Mouse (Mus musculus): ENCODE measurements around the gene Atp11a. TPM values are rescaled to one million over a fixed set of nuclear protein-coding genes. Genes with fewer than 3 reads are reported as not detected.

Atp11a gene
- polyA plus RNA-seq (2015; fragmentation: Nextera tagmentation; extraction: Ambion mirVana): 5.5 and 7.5 TPM in 2 replicates

- peak; percentile 82 for DNase-seq (ENCODE audit: low spot score)
Observed at GRCm38 (mm10) chr8:12756391-12757157, at the start of gene Atp11a. TSS of gene Atp11a (plus strand) at chr8:12757014.

GRCm38 (mm10) chr8:12711623-12712022 lies 45.2 kb upstream of the Atp11a start:
- DNase-seq (ENCODE audit: low spot score): no peak

GRCm38 (mm10) chr8:12715861-12716585 lies 40.8 kb upstream of the Atp11a start:
- DNase-seq (ENCODE audit: low spot score): no peak

- DNase-seq (ENCODE audit: low spot score): no peak
Observed at GRCm38 (mm10) chr8:12719091-12719490, 37.7 kb upstream of the Atp11a start.

GRCm38 (mm10) chr8:12728644-12729043 lies 28.2 kb upstream of the Atp11a start:
- no peak for DNase-seq (ENCODE audit: low spot score)

- DNase-seq (ENCODE audit: low spot score): no peak
Observed at GRCm38 (mm10) chr8:12730780-12731179, 26.0 kb upstream of the Atp11a start.

- DNase-seq (ENCODE audit: low spot score): no peak
Observed at GRCm38 (mm10) chr8:12732431-12732830, 24.4 kb upstream of the Atp11a start.

- DNase-seq (ENCODE audit: low spot score): no peak
Observed at GRCm38 (mm10) chr8:12739113-12739512, 17.7 kb upstream of the Atp11a start.

GRCm38 (mm10) chr8:12743390-12743789 lies 13.4 kb upstream of the Atp11a start:
- no peak for DNase-seq (ENCODE audit: low spot score)

GRCm38 (mm10) chr8:12748183-12748582 lies 8.6 kb upstream of the Atp11a start:
- no peak for DNase-seq (ENCODE audit: low spot score)

GRCm38 (mm10) chr8:12749116-12749515 lies 7.7 kb upstream of the Atp11a start:
- DNase-seq (ENCODE audit: low spot score): no peak

- DNase-seq (ENCODE audit: low spot score): no peak
Observed at GRCm38 (mm10) chr8:12753054-12753453, 3.8 kb upstream of the Atp11a start.

- no peak for DNase-seq (ENCODE audit: low spot score)
Observed at GRCm38 (mm10) chr8:12754115-12754514, 2.7 kb upstream of the Atp11a start.

GRCm38 (mm10) chr8:12755312-12755711 lies 1.5 kb upstream of the Atp11a start:
- DNase-seq (ENCODE audit: low spot score): no peak

- no peak for DNase-seq (ENCODE audit: low spot score)
Observed at GRCm38 (mm10) chr8:12755826-12756225, 988 bp upstream of the Atp11a start.

- DNase-seq (ENCODE audit: low spot score): peak; percentile 17
Observed at GRCm38 (mm10) chr8:12757231-12757940, 572 bp downstream of the Atp11a start.

GRCm38 (mm10) chr8:12759963-12760362 lies 3.1 kb downstream of the Atp11a start:
- DNase-seq (ENCODE audit: low spot score): no peak

GRCm38 (mm10) chr8:12761873-12762272 lies 5.1 kb downstream of the Atp11a start:
- no peak for DNase-seq (ENCODE audit: low spot score)

GRCm38 (mm10) chr8:12763565-12764108 lies 6.8 kb downstream of the Atp11a start:
- DNase-seq (ENCODE audit: low spot score): no peak

- no peak for DNase-seq (ENCODE audit: low spot score)
Observed at GRCm38 (mm10) chr8:12764971-12765370, 8.2 kb downstream of the Atp11a start.

GRCm38 (mm10) chr8:12767176-12767575 lies 10.4 kb downstream of the Atp11a start:
- DNase-seq (ENCODE audit: low spot score): no peak

- no peak for DNase-seq (ENCODE audit: low spot score)
Observed at GRCm38 (mm10) chr8:12768747-12769146, 11.9 kb downstream of the Atp11a start.
